Mouse (Mus musculus): ENCODE data around the gene Col28a1. TPM values are rescaled to one million over a fixed set of nuclear protein-coding genes. Genes with fewer than 3 reads are reported as not detected.

The Col28a1 gene
- total and polyA plus RNA-seq, 3 experiments = not detected

DNA sequence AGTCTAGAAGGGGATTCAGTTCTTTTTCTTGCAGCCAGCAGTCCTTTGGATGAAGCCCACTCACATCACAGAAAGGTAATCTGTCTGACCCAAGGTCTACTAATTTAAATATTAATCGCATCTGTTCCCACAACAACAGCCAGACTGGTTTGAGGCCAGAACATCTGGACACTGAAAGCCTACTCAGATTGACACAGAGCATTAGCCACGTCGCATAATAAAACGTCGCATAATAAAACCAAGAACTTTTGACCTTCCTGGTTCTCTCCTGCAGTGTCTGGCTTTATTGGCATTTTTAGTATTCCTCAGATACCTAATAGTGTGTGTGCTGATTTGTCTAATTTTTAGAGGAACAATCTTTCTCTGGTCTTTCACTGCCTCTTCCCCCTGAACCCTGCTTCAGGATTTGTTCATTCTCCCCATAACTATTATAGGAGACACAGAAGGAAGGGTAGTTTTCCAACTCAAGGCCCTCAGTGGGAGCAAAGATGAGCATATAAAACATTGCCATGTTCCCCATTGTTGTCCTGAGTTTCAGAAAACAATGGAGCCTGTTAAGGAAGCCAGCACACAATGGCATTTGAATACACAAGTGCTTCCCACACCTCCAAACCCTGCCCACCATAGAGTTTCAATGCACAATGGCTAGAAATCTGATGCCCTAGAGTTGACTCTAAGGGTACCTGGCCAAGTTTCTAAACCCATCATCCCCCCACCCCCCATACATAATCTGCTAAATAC lies 221.2 kb downstream of the Col28a1 start:
- Histone ChIP-seq H3K9ac (ENCODE audit: control insufficient read depth, low read depth, low read length, poor library complexity, severe bottlenecking) (no peak overlapping the region), H3K27ac (ENCODE audit: control insufficient read depth, low read depth, low read length) (no peak overlapping the region)

DNA sequence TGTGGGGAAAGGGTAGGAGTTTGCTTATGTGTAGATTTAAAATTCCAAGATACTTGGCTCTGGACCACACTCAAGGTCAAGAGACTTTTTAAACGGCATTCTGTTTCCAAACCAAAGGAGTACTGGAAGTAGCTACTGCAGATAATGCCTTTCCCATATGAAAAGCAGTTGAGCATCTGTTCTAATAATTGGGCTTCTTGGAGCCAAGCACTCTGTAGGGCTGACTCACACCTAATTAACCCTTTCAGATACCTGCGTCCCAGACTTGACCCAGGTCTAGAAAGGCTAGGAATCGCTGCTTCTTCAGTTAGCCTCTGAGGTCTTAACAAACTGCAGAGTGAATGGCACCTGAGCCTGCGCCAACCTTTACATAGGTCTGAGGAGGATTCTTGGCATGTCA lies 223.0 kb downstream of the Col28a1 start:
- TF ChIP-seq UBTF (IDR thresholded peaks at IDR 0.05; ENCODE audit: borderline replicate concordance, insufficient read depth, low read depth, low read length) = no peak
- no peak for TF ChIP-seq USF2 (IDR thresholded peaks at IDR 0.05; ENCODE audit: borderline replicate concordance in 1 of 2, insufficient read depth in 1 of 2, low read depth in 1 of 2, low read length in 2 of 2)
- no peak for TF ChIP-seq SMC3 (IDR thresholded peaks at IDR 0.05; ENCODE audit: low read depth, low read length)
- TF ChIP-seq TAL1 (IDR thresholded peaks at IDR 0.05; ENCODE audit: low read length) = no peak
- TF ChIP-seq ZNF384 (IDR thresholded peaks at IDR 0.05; ENCODE audit: low read depth, low read length) = no peak
- no peak for TF ChIP-seq ETS1 (IDR thresholded peaks at IDR 0.05; ENCODE audit: low read depth, low read length)
- DNase-seq (ENCODE audit: low read depth, low spot score) = no peak
- Histone ChIP-seq H3K27me3 (ENCODE audit: control insufficient read depth in 1 of 2, insufficient read depth in 2 of 2, low read length in 2 of 2) (peaks cover 0 to 6% of the 10 kb centered on the region in 2 experiments; a peak in 2 of 4 replicates), H3K27ac (ENCODE audit: control insufficient read depth, low read depth, low read length) (no peak overlapping the region), H3K9me3 (replicated peaks; ENCODE audit: insufficient read depth, low read length) (no peaks in the 10 kb centered on the region), H3K36me3 (ENCODE audit: control insufficient read depth in 1 of 2, insufficient read depth in 2 of 2, low read length in 2 of 2) (no peaks in the 10 kb centered on the region), H3K4me1 (ENCODE audit: control insufficient read depth in 1 of 2, insufficient read depth in 2 of 2, low read length in 2 of 2) (no peaks in the 10 kb centered on the region), H3K79me2 (ENCODE audit: control insufficient read depth, insufficient read depth, low read length, poor library complexity) (no peaks in the 10 kb centered on the region), H3K9ac (ENCODE audit: control insufficient read depth, low read depth, low read length, poor library complexity, severe bottlenecking) (no peak overlapping the region), H3K4me3 (ENCODE audit: control insufficient read depth in 1 of 2, insufficient read depth in 1 of 2, low read depth in 2 of 2, low read length in 2 of 2) (no peak overlapping the region)

More for the DNA sequence above, 221.2 kb downstream of the Col28a1 start:
- no peaks in the 10 kb centered on the region for H3K79me2 ChIP-seq (ENCODE audit: control insufficient read depth, insufficient read depth, low read length, poor library complexity)
- TF ChIP-seq GATA1 (IDR thresholded peaks at IDR 0.05; ENCODE audit: low read depth, low read length) = no peak
- TF ChIP-seq USF2 (IDR thresholded peaks at IDR 0.05; ENCODE audit: borderline replicate concordance in 1 of 2, insufficient read depth in 1 of 2, low read depth in 1 of 2, low read length in 2 of 2) = no peak
- TF ChIP-seq POLR2AphosphoS5 (IDR thresholded peaks at IDR 0.05; ENCODE audit: borderline replicate concordance, low read depth, low read length) = no peak
- TF ChIP-seq JUND (IDR thresholded peaks at IDR 0.05; ENCODE audit: low read depth, low read length) = no peak
- TF ChIP-seq BHLHE40 (IDR thresholded peaks at IDR 0.05; ENCODE audit: borderline replicate concordance, low read depth, low read length) = no peak
- no peak for TF ChIP-seq MAZ (IDR thresholded peaks at IDR 0.05; ENCODE audit: low read depth, low read length)
- no peak for TF ChIP-seq POLR2AphosphoS2 (IDR thresholded peaks at IDR 0.05; ENCODE audit: low read length)
- TF ChIP-seq UBTF (IDR thresholded peaks at IDR 0.05; ENCODE audit: borderline replicate concordance, insufficient read depth, low read depth, low read length) = no peak
- no peak for TF ChIP-seq MEF2A (IDR thresholded peaks at IDR 0.05; ENCODE audit: extremely low read depth, insufficient replicate concordance, low read depth, low read length, poor library complexity, severe bottlenecking)
- TF ChIP-seq USF1 (IDR thresholded peaks at IDR 0.05; ENCODE audit: low read depth, low read length) = no peak
- TF ChIP-seq POLR2A (IDR thresholded peaks at IDR 0.05; ENCODE audit: control insufficient read depth in 1 of 2, insufficient read depth in 1 of 2, low read depth in 1 of 2, low read length in 2 of 2, poor library complexity in 1 of 2) = no peak
- TF ChIP-seq RAD21 (IDR thresholded peaks at IDR 0.05; ENCODE audit: low read depth, low read length) = no peak
- TF ChIP-seq KAT2A (conservative IDR thresholded peaks at IDR 0.05; ENCODE audit: low read depth, low read length) = no peak
- TF ChIP-seq ZC3H11A (IDR thresholded peaks at IDR 0.05; ENCODE audit: low read depth, low read length) = no peak
- H3K4me1 ChIP-seq (ENCODE audit: control insufficient read depth in 1 of 2, insufficient read depth in 2 of 2, low read length in 2 of 2) = no peaks in the 10 kb centered on the region
- H3K9me3 ChIP-seq (replicated peaks; ENCODE audit: insufficient read depth, low read length) = no peaks in the 10 kb centered on the region
- no peaks in the 10 kb centered on the region for H3K36me3 ChIP-seq (ENCODE audit: control insufficient read depth in 1 of 2, insufficient read depth in 2 of 2, low read length in 2 of 2)
- peaks cover 0 to 8% of the 10 kb centered on the region in 2 experiments; a peak in 3 of 4 replicates for H3K27me3 ChIP-seq (ENCODE audit: control insufficient read depth in 1 of 2, insufficient read depth in 2 of 2, low read length in 2 of 2)
- no peak overlapping the region for H3K4me3 ChIP-seq (ENCODE audit: control insufficient read depth in 1 of 2, insufficient read depth in 1 of 2, low read depth in 2 of 2, low read length in 2 of 2)
- DNase-seq (ENCODE audit: low read depth, low spot score) = no peak

Measured in MEL (cell line).